Mouse (Mus musculus) lung, postnatal 25 days (tissue): ENCODE measurements around the gene Ednrb.

Experiments
- DNase-seq: peaks from one replicate; pipeline ENCODE4 v3.0.0; 2022; ENCODE audit warnings: low spot score

Gene Ednrb

GRCm38 (mm10) chr14:103844011-103844549 is at the start of gene Ednrb:
Ednrb (minus strand) TSS chr14:103844402.
- DNase-seq, result peak; percentile 19

- DNase-seq, result no peak
Observed at GRCm38 (mm10) chr14:103892411-103892938, 48.3 kb upstream of the Ednrb start.

GRCm38 (mm10) chr14:103890761-103891160 is 46.6 kb upstream of the Ednrb start:
- no peak for DNase-seq

DNA sequence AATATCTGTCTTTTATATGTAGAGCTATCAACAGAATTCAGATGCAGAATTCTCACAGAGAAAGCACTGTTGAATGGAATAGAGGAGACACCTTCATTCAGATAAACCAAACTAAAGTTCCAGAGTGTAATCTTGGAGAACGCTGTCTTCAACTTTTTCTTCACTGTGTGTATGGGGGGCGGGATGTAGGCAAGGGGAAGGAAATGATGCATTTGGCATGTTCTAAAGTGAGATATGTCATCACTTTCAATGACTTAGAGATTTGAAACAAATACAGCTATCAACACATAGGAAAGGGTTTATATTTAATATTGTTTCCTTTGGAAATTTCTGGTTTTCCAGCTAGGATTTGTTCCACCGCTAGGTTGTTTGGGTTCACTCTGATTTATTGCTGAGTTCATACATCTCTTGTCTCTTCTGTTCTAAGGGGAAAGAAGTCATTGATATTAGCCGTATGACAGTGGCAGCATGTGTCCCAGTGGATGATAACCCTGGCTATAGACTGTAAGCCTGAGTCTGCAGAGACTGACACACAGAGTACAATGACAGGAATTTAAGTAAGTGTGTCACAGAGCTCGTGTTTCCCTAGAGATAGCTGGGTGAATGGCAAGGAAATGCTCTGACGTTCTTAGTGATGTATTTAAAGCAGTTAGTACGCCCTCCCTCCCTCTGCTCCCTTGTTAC is 40.8 kb upstream of the Ednrb start:
- no peak for DNase-seq

GRCm38 (mm10) chr14:103882943-103883342 is 38.7 kb upstream of the Ednrb start:
- DNase-seq, result no peak

DNA sequence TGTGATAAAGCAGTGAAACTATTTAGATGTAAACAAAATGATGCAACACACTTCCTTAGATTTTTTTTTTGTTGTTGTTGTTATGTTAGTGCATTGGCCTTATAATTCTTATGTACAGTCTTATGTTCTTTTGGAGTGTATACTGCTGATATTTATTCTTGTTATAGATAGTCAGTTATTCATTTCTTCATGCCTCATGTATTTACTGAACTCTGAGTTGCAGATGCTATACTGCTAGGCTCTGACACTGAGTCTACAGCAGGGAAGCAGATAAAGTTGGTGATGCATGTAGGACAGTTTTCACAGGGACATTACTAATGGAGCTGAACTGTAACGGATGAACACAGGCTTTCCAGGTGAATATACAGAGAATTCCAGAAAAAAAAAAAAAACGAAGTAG is 32.9 kb upstream of the Ednrb start:
- DNase-seq, result no peak

DNA sequence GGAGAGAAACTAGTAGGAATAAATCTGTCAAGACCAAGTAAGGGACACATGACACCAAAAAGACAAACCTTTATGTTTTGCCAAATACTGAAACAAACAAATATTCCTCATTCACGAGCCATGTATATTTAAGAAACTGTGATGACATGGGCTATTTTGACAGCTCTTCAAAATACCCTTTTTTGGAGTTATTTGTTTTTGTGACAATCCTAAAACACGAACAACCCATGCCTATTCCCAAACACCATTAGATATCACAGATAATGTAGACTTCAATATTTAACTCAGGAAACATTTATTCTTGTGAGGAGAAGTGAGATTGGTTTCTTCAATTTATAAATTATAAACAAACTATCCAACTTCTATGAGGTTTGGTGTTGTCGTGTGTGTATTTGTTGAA is 32.4 kb upstream of the Ednrb start:
- DNase-seq, result no peak

GRCm38 (mm10) chr14:103866636-103867035 is 22.4 kb upstream of the Ednrb start:
- DNase-seq, result no peak

- no peak for DNase-seq
Observed at GRCm38 (mm10) chr14:103865226-103865625, 21.0 kb upstream of the Ednrb start.

GRCm38 (mm10) chr14:103850071-103850845 is 6.1 kb upstream of the Ednrb start:
- DNase-seq, result no peak

DNA sequence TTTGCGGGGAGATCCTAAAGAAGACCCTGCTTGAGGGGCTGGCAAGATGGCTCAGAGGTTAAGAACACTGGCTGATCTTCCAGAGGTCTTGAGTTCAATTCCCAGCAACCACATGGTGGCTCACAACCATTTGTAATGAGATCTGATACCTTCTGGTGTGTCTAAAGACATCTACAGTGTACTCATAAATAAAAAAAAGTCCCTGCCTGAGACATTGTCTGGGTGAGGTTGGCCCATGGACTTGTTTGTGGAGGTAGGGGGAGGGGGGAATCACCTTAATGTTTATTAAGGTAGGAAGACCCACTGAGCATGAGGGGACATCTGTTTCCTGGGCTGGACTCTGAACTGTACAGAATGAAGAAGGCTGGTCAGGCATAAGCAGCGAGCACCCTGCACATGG is 1.5 kb upstream of the Ednrb start:
- no peak for DNase-seq

GRCm38 (mm10) chr14:103844944-103845343 is 742 bp upstream of the Ednrb start:
- no peak for DNase-seq

- peak; percentile 16 for DNase-seq
Observed at GRCm38 (mm10) chr14:103843371-103844001, 716 bp downstream of the Ednrb start.

DNA sequence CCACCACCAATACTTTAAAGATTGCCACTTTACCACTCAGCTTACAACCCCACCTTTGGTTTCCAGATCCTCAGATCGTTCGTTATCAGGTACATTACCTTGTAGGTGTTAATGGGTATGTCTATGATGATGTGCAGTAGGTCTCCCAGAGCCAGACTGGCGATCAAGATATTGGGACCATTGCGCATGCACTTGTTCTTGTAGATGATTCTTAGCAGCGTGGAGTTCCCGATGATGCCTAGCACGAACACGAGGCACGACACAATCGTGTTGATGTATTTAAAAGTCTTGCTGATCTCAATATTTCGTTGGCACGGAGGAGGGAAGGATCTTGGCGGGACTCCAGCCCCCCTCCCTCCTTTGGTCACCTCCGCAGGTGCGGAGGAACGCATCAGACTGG is 1.3 kb downstream of the Ednrb start:
- no peak for DNase-seq

- no peak for DNase-seq
Observed at GRCm38 (mm10) chr14:103840436-103840835, 3.8 kb downstream of the Ednrb start.

- no peak for DNase-seq
Observed at GRCm38 (mm10) chr14:103838887-103839286, 5.3 kb downstream of the Ednrb start.

- DNase-seq, result no peak
Observed at GRCm38 (mm10) chr14:103834589-103834988, 9.6 kb downstream of the Ednrb start.

DNA sequence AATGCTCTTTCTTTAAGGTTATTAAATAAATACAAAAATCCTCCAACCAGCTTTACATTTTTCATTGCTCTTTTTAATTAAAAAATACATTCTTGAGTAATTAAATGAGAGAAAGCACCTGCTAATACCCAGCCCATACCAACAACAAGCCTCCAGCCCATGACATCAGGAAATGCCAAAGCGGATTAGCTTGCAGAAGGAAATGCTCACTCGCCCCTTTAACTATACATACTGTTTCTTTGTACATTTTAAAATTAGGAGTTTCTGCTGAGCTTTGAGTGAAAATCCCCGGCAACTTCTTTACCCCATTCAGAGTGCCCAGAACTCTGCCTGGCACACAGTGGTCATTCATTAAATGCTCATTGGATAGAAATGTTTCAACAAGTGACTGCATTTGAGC is 10.1 kb downstream of the Ednrb start:
- DNase-seq, result no peak

- DNase-seq, result no peak
Observed at GRCm38 (mm10) chr14:103832472-103832871, 11.7 kb downstream of the Ednrb start.

GRCm38 (mm10) chr14:103831007-103831406 is 13.2 kb downstream of the Ednrb start:
- DNase-seq, result no peak

- DNase-seq, result no peak
Observed at GRCm38 (mm10) chr14:103826343-103826742, 17.9 kb downstream of the Ednrb start.

DNA sequence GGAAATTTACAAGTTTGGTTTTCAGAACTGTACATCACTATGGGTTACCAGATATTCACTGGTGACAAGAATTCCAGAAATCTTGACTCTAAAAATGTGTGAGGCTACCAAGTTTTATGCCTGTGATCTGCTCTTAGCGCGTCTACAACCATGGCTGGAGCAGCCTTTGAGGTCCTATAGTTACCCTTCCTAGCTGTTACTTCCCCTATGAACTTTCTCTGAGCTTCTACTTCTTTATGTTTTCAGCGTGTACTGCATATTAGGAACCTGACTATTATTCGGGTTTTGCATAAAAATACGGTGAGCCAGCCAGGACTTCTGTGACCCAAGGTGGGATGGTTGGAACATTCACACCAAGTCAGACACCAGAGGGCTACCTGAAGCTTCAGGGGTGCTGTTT is 18.3 kb downstream of the Ednrb start:
- DNase-seq, result no peak

GRCm38 (mm10) chr14:103823501-103823900 is 20.7 kb downstream of the Ednrb start:
- DNase-seq, result no peak
